Mouse (Mus musculus): ENCODE data around the gene Npw. TPM values are rescaled to one million over a fixed set of nuclear protein-coding genes. Genes with fewer than 3 reads are reported as not detected.

Gene Npw
- total RNA-seq, 2 experiments from 2014 or later = 1.2 TPM; not detected in 1

DNA sequence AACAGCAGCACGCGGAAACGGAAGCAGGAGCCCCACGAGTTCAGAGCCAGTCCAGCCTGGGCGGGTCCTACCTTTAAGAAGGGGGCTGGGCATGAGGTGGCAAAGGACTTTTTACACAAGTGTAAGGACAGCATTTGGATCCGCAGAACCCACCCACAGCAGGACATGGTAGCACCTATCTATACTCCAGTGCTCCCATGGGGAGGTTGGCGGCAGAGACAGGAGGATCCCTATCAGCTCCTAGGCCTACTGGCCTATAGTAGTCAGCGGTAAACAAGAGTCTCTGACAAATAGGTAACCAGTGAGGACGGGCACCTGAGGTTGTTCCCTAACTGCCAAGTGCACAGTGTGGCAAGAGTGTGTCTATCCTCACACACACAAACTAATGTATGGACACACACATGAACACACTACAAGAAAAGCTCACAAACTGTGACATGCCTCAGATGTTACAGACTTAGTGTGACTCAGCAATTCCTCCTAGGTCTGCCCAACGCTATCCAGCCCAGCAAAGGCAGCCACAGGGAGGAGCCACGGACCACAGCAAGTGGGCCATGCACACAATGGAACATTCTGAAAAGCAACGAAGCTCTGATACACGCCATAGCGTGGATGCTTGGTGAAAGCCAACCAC, 40.6 kb downstream of the Npw start:
- no peak for DNase-seq (ENCODE audit: low spot score in 2 of 2)
- intact Hi-C loops (cut with DNase I) = no loop called here

DNA sequence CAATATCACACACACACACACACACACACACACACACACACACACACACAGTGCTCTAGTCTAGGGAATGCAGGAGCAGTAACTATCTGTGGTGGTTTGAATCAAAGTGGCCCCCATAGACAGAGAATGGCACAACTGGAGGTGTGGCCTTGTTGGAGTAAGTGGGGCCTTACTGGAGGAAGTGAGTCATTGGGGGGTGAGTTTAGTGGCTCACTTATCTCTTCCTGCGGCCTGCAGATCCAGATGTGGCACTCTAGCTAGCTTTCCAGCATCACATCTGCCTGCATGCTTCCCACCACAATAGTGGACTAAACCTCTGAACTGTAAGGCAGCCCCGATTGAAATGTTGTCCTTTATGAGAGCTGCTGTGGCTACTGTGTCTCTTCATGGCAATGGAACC, 47.5 kb downstream of the Npw start:
- intact Hi-C loops (cut with DNase I) = no loop called here
- no peak for DNase-seq (ENCODE audit: low spot score in 2 of 2)

DNA sequence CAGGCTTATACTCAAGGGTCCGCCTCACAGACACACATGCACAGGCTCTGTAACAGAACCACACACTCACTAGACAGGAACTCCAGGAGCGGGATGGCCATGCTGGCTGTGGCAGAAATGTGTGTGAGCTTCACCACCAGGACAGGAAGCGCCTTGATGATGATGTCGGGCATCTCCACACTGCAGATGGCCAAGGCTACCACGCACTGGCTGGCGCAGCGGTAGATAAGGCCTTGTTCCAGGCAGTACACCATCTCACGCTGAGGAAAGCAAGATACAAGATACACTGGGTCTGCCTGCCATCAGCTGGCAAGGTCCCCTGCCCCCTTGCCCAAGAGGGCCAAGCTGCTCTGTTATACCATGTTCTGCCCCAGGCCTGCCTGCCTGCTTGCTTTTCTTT, 49.4 kb downstream of the Npw start:
- intact Hi-C loops (cut with DNase I) = no loop called here
- no peak for DNase-seq (ENCODE audit: low spot score in 2 of 2)

DNA sequence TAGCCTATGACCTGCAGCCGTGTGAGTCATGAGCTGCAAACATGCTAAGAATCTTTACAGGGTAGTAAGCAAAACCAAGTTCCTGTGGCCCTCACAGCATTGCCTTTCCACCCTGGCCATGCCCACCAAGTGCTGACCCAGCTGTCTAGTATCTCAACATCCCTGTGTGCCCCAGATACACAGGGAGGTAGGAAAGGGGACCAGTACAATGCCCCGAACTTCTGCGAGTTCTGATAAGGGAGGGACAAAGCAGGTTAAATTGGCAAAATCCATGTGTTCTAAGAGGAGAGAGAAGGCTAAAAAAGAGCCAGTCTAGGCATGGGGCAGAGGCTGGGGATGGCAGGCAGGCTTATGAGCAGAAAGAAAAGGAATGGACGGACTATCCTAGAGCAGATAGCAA, 49.9 kb downstream of the Npw start:
- DNase-seq (ENCODE audit: low spot score in 2 of 2) = no peak
- intact Hi-C loops (cut with DNase I) = no loop called here

Other genes with a start within 250 kb of the Npw start
- gene Rnps1, start 243.9 kb downstream of the Npw start, total RNA-seq (2021) = 100 to 1,000 TPM; 134 to 138 TPM
- 10 to 100 TPM; 21.4 to 28.1 TPM for gene Eci1, start 231.8 kb downstream of the Npw start, total RNA-seq (2021)
- 1 to 10 TPM; 6.4 to 8.1 TPM for gene Dnase1l2, start 215.4 kb downstream of the Npw start, total RNA-seq (2021)
- gene E4f1, start 188.1 kb downstream of the Npw start, total RNA-seq (2021) = 10 to 100 TPM; 30.4 to 33.2 TPM
- gene Pgp, start 188.1 kb downstream of the Npw start, total RNA-seq (2021) = 10 to 100 TPM; 70.2 to 72.3 TPM
- gene Bricd5, start 184.6 kb downstream of the Npw start, total RNA-seq (2021) = 1 to 10 TPM; 1.4 to 1.6 TPM
- gene Mlst8, start 179.4 kb downstream of the Npw start, total RNA-seq (2021) = 10 to 100 TPM; 30.0 to 32.2 TPM
- gene Caskin1, start 169.9 kb downstream of the Npw start, total RNA-seq (2021) = 100 to 1,000 TPM; 115 to 121 TPM
- gene Traf7, start 130.5 kb downstream of the Npw start, total RNA-seq (2021) = 10 to 100 TPM; 75.1 to 77.7 TPM
- 10 to 100 TPM; 53.4 to 59.5 TPM for gene Rab26, start 124.2 kb downstream of the Npw start, total RNA-seq (2021)
- gene Pkd1, start 108.6 kb downstream of the Npw start, total RNA-seq (2021) = 10 to 100 TPM; 66.4 to 84.7 TPM
- 100 to 1,000 TPM; 136 to 150 TPM for gene Tsc2, start 25.8 kb downstream of the Npw start, total RNA-seq (2021)
- gene Nthl1, start 25.8 kb downstream of the Npw start, total RNA-seq (2021) = 1 to 10 TPM; 3.3 to 6.5 TPM
- gene Slc9a3r2, start 8.1 kb downstream of the Npw start, total RNA-seq (2021) = 10 to 100 TPM; 48.0 to 49.9 TPM
- gene Zfp598, start 11.2 kb upstream of the Npw start, total RNA-seq (2021) = 10 to 100 TPM; 38.5 to 39.3 TPM
- gene Syngr3, start 31.5 kb upstream of the Npw start, total RNA-seq (2021) = 100 to 1,000 TPM; 203 to 214 TPM
- 10 to 100 TPM; 19.9 to 20.2 TPM for gene Gfer, start 37.7 kb upstream of the Npw start, total RNA-seq (2021)
- gene Noxo1, start 37.8 kb upstream of the Npw start, total RNA-seq (2021) = 1 to 10 TPM; 3.1 to 3.7 TPM
- 10 to 100 TPM; 26.1 to 27.4 TPM for gene Tbl3, start 49.2 kb upstream of the Npw start, total RNA-seq (2021)
- gene Rnf151, start 59.6 kb upstream of the Npw start, total RNA-seq (2021) = not detected
- 100 to 1,000 TPM; 300 to 313 TPM for gene Rps2, start 59.7 kb upstream of the Npw start, total RNA-seq (2021)
- 100 to 1,000 TPM; 196 to 198 TPM for gene Ndufb10, start 66.0 kb upstream of the Npw start, total RNA-seq (2021)
- gene Rpl3l, start 69.4 kb upstream of the Npw start, total RNA-seq (2021) = under 1 TPM in 1 of 2 experiments, not detected in 1; 0.34 TPM
- 10 to 100 TPM; 31.4 to 35.8 TPM for gene Msrb1, start 78.2 kb upstream of the Npw start, total RNA-seq (2021)
- gene Hs3st6, start 94.5 kb upstream of the Npw start, total RNA-seq (2021) = under 1 TPM; 0.48 to 0.73 TPM
- gene Meiob, start 145.8 kb upstream of the Npw start, total RNA-seq (2021) = not detected
- gene Hagh, start 181.7 kb upstream of the Npw start, total RNA-seq (2021) = 100 to 1,000 TPM; 133 to 141 TPM
- gene Fahd1, start 191.9 kb upstream of the Npw start, total RNA-seq (2021) = 10 to 100 TPM; 17.6 to 20.9 TPM
- not detected for gene Igfals, start 207.5 kb upstream of the Npw start, total RNA-seq (2021)
- gene Nubp2, start 227.9 kb upstream of the Npw start, total RNA-seq (2021) = 10 to 100 TPM; 32.7 to 33.6 TPM
- gene Spsb3, start 228.2 kb upstream of the Npw start, total RNA-seq (2021) = 10 to 100 TPM; 57.9 to 58.0 TPM
- 10 to 100 TPM; 52.9 to 59.1 TPM for gene Eme2, start 236.6 kb upstream of the Npw start, total RNA-seq (2021)
- 10 to 100 TPM; 64.6 to 69.9 TPM for gene Mrps34, start 236.7 kb upstream of the Npw start, total RNA-seq (2021)
- gene Nme3, start 238.0 kb upstream of the Npw start, total RNA-seq (2021) = 10 to 100 TPM; 47.4 to 47.5 TPM

Measured in left cerebral cortex, postnatal 25 days (tissue).